ENCODE assay signal across 34 mouse cellular contexts in the genomic region with DNA sequence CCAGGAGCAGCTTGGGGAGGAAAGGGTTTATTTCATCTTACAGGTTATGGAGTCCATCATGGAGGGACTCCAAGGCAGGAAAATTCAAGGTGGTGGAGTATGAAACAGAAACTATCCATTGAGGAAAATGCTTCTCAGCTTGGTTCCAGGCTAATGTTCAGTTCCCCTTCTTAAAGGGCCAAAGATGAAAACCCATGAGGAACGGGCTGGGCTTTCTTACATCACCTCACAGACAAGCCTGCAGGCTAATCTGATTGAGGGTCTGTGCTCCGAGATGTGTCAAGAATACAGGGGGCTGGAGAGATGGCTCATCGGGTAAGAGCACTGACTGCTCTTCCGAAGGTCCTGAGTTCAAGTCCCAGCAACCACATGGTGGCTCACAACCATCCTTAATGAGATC.
"Had no signal": no experiment of that assay in that cellular context is flagged by ENCODE, and none has a peak within 500 bp of the region (broad histone marks: within the 10 kb centered on the region; RNA-seq: fewer than 3 reads in every experiment).

No protein-coding gene starts in this region.

- H3K4me1 ChIP-seq: intestine, embryonic 15.5 days had no signal

- H3K27ac ChIP-seq: heart, embryonic 10.5 days; heart, embryonic 13.5 days; heart, embryonic 15.5 days; hindbrain, embryonic 10.5 days; hindbrain, embryonic 12.5 days; hindbrain, embryonic 13.5 days; hindbrain, embryonic 14.5 days; hindbrain, embryonic 15.5 days; hindbrain, postnatal 0 days; intestine, embryonic 15.5 days; kidney, embryonic 15.5 days; kidney, postnatal 0 days; layer of hippocampus, adult 2 months had no signal

- DNase-seq: heart, postnatal 10 days; heart, postnatal 14 days; heart, postnatal 4 days; kidney, adult 11 months; kidney, adult 18-20 months; kidney, adult 2 months; kidney, adult 8-10 months; kidney, adult 9 months; kidney, postnatal 10 days; kidney, postnatal 14 days; kidney, postnatal 25 days; kidney, postnatal 36 days; kidney, postnatal 4 days; layer of hippocampus, adult 9-11 months; layer of hippocampus, postnatal 36 days had no signal

- H3K36me3 ChIP-seq: heart, embryonic 10.5 days; heart, embryonic 12.5 days; heart, embryonic 13.5 days; heart, embryonic 15.5 days; hindbrain, embryonic 10.5 days; hindbrain, embryonic 12.5 days; hindbrain, embryonic 13.5 days; hindbrain, embryonic 15.5 days; intestine, embryonic 15.5 days; kidney, embryonic 15.5 days had no signal

- H3K9ac ChIP-seq: heart, embryonic 12.5 days; heart, embryonic 13.5 days; heart, embryonic 15.5 days; hindbrain, embryonic 12.5 days; hindbrain, embryonic 13.5 days; hindbrain, embryonic 14.5 days; hindbrain, embryonic 15.5 days; intestine, embryonic 15.5 days; kidney, embryonic 15.5 days had no signal

- H3K4me2 ChIP-seq: heart, embryonic 11.5 days; heart, embryonic 12.5 days; heart, embryonic 13.5 days; heart, embryonic 15.5 days; hindbrain, embryonic 12.5 days; hindbrain, embryonic 13.5 days; hindbrain, embryonic 14.5 days; hindbrain, embryonic 15.5 days; intestine, embryonic 15.5 days; kidney, embryonic 15.5 days had no signal

- ATAC-seq: hindbrain, embryonic 16.5 days; hindbrain, postnatal 0 days; inflammation-experienced regulatory T-cells, adult 6 months; intestine, embryonic 15.5 days; intestine, embryonic 16.5 days; intestine, postnatal 0 days had no signal

- H3K4me3 ChIP-seq: heart, embryonic 10.5 days; heart, embryonic 12.5 days; heart, embryonic 13.5 days; heart, embryonic 15.5 days; hindbrain, embryonic 10.5 days; hindbrain, embryonic 12.5 days; hindbrain, embryonic 13.5 days; hindbrain, embryonic 15.5 days; intestine, embryonic 15.5 days; kidney, embryonic 15.5 days; layer of hippocampus, adult 2 months had no signal

- H3K9me3 ChIP-seq: heart, embryonic 10.5 days; heart, embryonic 12.5 days; heart, embryonic 13.5 days; heart, embryonic 15.5 days; hindbrain, embryonic 10.5 days; hindbrain, embryonic 12.5 days; hindbrain, embryonic 13.5 days; hindbrain, embryonic 15.5 days; intestine, embryonic 15.5 days; kidney, embryonic 15.5 days had no signal
